Mouse (Mus musculus): ENCODE data around the gene Olfr1040.
"Not testable (repeated sequence)": the region's sequence is repeated elsewhere in the genome, so short reads cannot be mapped to it uniquely, and the experiment has no call there.

Gene Olfr1040

DNA sequence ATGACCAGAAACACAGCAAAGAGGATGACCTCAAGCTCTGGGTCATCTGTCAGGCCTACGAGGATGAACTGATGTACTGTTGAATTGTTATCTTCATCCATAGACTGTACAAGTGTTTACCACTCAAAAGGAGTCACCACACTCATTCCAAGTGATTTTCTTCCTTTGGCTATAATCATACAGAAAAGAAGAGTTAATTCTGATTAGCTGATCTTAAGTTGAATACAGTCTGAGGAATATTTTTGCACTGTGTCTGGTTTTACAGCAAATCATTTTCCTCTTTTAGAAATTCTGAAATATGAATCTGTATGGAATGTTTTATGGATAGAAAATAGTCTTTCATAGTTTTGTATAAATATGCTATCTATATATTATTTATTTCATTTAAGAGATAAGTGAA is at the start of gene Olfr1040:
TSS of gene Olfr1040 (minus strand) at position 101 of the 400 bp plus-strand sequence.
- DNase-seq (ENCODE audit: low read depth, low spot score): no peak

DNA sequence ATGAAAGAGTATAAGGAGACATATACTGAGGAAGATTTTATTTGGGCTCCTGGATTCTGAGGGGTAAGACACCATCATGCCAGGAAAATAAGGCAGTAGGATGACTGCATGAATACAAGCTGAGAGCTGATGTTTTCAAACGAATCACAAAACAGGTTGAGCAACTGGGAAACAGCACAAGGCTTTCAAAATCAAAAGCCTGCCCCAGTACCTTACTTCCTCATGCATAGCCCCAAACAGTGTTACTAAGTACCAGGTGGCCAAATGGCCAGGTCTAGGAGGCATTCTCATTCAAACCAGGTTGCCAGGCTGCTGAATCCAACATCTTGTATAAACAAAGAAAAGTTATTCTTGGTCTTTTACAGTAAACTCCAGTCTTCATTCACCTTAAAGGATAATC is 49.3 kb upstream of the Olfr1040 start:
- no peak for DNase-seq (ENCODE audit: low read depth, low spot score)

DNA sequence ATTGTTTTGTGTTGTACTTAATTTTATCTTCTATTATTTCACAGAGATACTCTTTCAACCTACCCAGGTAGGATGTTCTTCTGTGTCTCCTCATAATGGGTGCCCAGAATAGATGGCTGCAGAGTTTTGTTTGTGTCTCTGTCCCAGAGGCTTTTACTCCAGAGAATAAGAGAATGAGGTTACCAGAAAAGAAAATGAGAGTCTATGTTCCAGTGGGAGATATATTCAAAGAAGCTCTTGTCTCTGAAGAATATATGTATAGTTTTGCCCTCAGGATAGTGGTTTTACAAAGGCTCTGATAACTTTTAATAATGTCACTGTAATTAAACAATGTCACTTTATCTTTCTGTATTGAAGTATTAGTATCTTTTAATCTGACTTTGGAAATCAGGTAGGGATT is 39.1 kb upstream of the Olfr1040 start, which contains the start of gene Olfr52:
TSS of gene Olfr52 (minus strand) at position 101 of the 400 bp plus-strand sequence.
- DNase-seq (ENCODE audit: low read depth, low spot score): no peak

DNA sequence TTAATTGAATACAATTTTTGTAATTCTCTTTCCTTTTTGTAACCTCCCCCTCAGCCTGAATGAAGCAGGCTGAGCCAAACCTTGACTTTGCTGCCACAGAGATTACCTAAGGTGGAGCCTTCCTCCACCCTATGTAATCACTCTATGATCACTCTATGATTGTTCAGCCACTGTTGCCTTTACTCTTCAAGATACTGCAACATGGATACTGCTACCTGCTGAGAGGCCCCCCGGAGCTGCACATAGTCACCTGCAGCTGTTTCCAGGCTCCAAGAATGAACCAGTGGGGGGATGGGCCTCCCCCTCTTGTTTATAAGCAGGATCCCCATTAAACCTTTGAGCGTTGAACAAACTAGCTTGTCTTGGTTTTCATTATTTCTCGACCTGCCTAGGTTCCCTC is 33.4 kb upstream of the Olfr1040 start:
- DNase-seq (ENCODE audit: low read depth, low spot score): no peak

DNA sequence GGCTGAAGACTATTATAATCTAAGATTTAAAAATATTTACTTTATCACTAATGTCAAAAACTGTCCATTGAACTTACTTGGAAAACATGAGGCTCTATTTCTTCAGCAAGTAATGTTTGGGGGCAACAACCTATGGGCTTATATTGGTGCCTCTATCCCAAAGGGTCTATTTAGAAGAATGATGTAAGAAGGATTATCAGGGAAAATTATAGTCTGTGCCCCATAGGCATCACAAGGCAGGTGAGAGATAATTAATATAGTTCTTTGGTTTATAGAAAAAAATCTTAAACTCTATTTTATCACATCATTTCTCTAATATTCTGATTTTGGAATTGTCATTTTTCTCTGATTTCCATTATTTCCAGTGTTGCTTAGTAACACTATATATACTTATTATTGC is 31.2 kb upstream of the Olfr1040 start, which contains the start of gene Olfr1044:
TSS of gene Olfr1044 (minus strand) at position 101 of the 400 bp plus-strand sequence.
- DNase-seq (ENCODE audit: low read depth, low spot score): no peak

DNA sequence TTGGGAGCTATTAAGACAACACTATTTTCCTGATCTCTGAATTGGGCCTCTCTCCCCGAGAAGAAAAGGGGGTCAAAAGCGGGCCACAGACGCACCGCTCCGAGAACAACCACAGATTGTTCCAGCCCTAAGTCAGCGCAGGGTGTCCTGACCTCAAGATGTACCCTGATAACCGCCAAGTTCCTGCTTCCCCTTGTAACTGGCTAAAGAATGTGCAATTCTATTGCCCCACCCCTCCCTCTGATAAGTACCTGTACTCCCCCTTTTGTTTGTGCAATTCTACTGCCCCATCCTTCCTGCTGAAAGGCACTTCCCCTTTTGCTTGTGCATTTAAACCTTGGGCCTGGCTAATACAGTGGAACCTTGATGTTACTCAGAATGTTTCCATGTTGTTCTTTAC is 28.9 kb upstream of the Olfr1040 start:
- DNase-seq (ENCODE audit: low read depth, low spot score): not testable (repeated sequence)

DNA sequence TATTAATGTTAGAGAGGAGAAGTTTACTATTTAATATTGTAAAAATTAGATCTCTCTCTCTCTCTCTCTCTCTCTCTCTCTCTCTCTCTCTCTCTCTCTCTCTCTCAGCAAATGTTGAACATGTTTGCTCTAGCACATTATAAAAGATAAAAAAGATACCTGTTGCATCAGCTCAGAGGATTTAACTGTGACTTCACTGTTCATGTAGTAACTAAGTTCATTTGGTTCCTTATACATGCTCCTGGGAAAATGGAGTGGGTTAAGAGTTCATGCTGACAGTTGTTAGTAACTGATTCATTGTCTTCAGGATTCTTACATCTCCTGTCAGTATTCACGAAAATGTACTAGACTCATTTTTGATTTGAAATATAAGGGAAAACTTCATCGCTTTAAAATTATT is 20.9 kb upstream of the Olfr1040 start, which contains the start of gene Olfr1043:
TSS of gene Olfr1043 (minus strand) at position 101 of the 400 bp plus-strand sequence.
- no peak for DNase-seq (ENCODE audit: low read depth, low spot score)

DNA sequence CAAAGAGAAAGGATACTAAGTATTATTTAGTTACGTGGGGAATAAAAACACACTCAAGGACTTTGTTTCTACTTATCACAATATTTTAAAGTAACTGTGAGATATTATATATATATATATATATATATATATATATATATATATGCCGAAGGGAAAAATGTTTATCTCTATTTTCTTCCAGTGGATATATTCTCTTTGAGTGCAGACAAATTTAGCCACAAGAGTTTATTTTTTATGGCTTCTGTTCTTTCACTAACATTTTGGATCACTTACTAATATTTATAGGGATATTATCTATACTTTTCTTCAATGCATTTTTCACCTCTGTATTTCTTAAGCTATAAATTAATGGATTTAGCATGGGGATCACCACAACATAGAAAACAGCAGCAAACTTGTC is 15.2 kb upstream of the Olfr1040 start, which contains the start of gene Olfr1042:
TSS of gene Olfr1042 (minus strand) at position 101 of the 400 bp plus-strand sequence.
- DNase-seq (ENCODE audit: low read depth, low spot score): no peak

DNA sequence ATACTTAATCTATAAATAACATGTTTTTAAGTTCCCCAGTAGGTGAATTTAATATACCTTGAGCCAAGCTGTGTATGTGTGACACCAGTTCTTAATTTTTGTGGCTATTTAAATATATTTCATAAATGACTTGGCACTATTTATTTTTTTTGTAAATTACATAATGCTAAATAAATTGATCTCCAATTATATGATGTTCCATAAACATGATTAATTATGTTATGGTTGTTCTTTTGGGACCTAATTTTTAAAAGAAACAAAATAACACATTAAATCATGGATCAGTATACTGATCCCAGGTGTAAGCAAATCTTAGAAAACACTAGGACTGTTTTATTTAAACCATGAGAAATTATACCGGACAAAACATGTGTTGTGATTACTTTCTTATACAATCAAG is 10.7 kb downstream of the Olfr1040 start, which contains the start of gene Olfr1039:
TSS of gene Olfr1039 (minus strand) at position 101 of the 400 bp plus-strand sequence.
- no peak for DNase-seq (ENCODE audit: low read depth, low spot score)

Measured in skeletal muscle tissue, adult 2 months (tissue).